Mouse (Mus musculus): ENCODE results near the gene Tinag.
"Not testable (repeated sequence)": the region's sequence is repeated elsewhere in the genome, so short reads cannot be mapped to it uniquely, and the experiment has no call there.

The Tinag gene

GRCm38 (mm10) chr9:77045585-77045984 lies at the start of gene Tinag:
Tinag (minus strand) TSS chr9:77045794.
- no peak for DNase-seq (ENCODE audit: low spot score in 2 of 2)

GRCm38 (mm10) chr9:77083221-77083620 lies 37.6 kb upstream of the Tinag start:
- not testable (repeated sequence) for DNase-seq (ENCODE audit: low spot score in 2 of 2)

GRCm38 (mm10) chr9:77071676-77072075 lies 26.1 kb upstream of the Tinag start:
- DNase-seq (ENCODE audit: low spot score in 2 of 2) = no peak

- DNase-seq (ENCODE audit: low spot score in 2 of 2) = no peak
Measured at GRCm38 (mm10) chr9:77056611-77057010, 11.0 kb upstream of the Tinag start.

- no peak for DNase-seq (ENCODE audit: low spot score in 2 of 2)
Measured at GRCm38 (mm10) chr9:77054426-77055193, 9.0 kb upstream of the Tinag start.

- no peak for DNase-seq (ENCODE audit: low spot score in 2 of 2)
Measured at GRCm38 (mm10) chr9:77051406-77051805, 5.8 kb upstream of the Tinag start.

GRCm38 (mm10) chr9:77049669-77050068 lies 4.1 kb upstream of the Tinag start:
- no peak for DNase-seq (ENCODE audit: low spot score in 2 of 2)

- DNase-seq (ENCODE audit: low spot score in 2 of 2) = no peak
Measured at GRCm38 (mm10) chr9:77046067-77046715, 597 bp upstream of the Tinag start.

GRCm38 (mm10) chr9:77035361-77035760 lies 10.2 kb downstream of the Tinag start:
- no peak for DNase-seq (ENCODE audit: low spot score in 2 of 2)

- no peak for DNase-seq (ENCODE audit: low spot score in 2 of 2)
Measured at GRCm38 (mm10) chr9:77032430-77033154, 13.0 kb downstream of the Tinag start.

GRCm38 (mm10) chr9:77025271-77025670 lies 20.3 kb downstream of the Tinag start:
- no peak for DNase-seq (ENCODE audit: low spot score in 2 of 2)

- no peak for DNase-seq (ENCODE audit: low spot score in 2 of 2)
Measured at GRCm38 (mm10) chr9:77018935-77019334, 26.7 kb downstream of the Tinag start.

GRCm38 (mm10) chr9:76996021-76996420 lies 49.6 kb downstream of the Tinag start:
- no peak for DNase-seq (ENCODE audit: low spot score in 2 of 2)

GRCm38 (mm10) chr9:76989946-76990345 lies 55.6 kb downstream of the Tinag start:
- DNase-seq (ENCODE audit: low spot score in 2 of 2) = peak in 1 of 2 experiments; percentile 5

- no peak for DNase-seq (ENCODE audit: low spot score in 2 of 2)
Measured at GRCm38 (mm10) chr9:76934813-76935212, 110.8 kb downstream of the Tinag start.

- DNase-seq (ENCODE audit: low spot score in 2 of 2) = no peak
Measured at GRCm38 (mm10) chr9:76915093-76915661, 130.4 kb downstream of the Tinag start.

Measured in cerebellum, postnatal 4 days (tissue).